Mouse (Mus musculus): ENCODE results near the gene Clcnka. TPM values are rescaled to one million over a fixed set of nuclear protein-coding genes. Genes with fewer than 3 reads are reported as not detected.

Gene Clcnka
- not detected for polyA plus RNA-seq (2012; fragmentation: generic; extraction: Trizol)
- long read RNA-seq, experiment 1 = 0 reads
- long read RNA-seq, experiment 2 = 0 reads

DNA sequence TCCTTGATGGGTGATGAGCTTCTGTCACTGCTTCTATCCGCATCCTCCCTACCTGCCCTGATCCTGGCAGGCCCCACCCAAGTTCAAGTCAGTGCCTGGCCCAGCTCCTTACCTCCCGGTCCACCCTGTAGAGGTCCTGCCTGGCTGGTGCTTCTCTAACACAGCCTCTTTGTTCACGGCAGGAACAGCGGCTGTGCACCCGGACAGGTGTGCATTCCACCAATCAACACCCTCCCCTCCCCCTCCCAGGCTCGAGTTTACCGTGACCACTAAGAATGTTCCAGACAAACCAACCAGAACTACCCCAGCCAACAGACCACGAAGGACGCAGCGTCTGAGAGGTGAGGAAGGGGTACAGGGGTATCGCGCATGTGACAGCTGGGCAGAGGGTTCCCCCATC lies at the start of gene Clcnka:
Gene Clcnka (minus strand): TSS at position 180 of the 400 bp plus-strand sequence.
- H3ac ChIP-seq (ENCODE audit: control insufficient read depth, insufficient read length, low read depth) = no peak within 1 kb of the TSS
- H3K79me3 ChIP-seq (ENCODE audit: low read depth) = no peaks in the 10 kb centered on the region
- peaks cover 18% of the 10 kb centered on the region for H3K27me3 ChIP-seq (ENCODE audit: control insufficient read depth, insufficient read depth, insufficient read length)
- TF ChIP-seq CEBPB (IDR thresholded peaks at IDR 0.05; ENCODE audit: low read depth) (no peak), MAX (IDR thresholded peaks at IDR 0.05) (no peak), CTCF (IDR thresholded peaks at IDR 0.05; ENCODE audit: control insufficient read depth, insufficient read depth, insufficient read length) (no peak), USF1 (IDR thresholded peaks at IDR 0.05; ENCODE audit: low read depth) (no peak), FOSL1 (IDR thresholded peaks at IDR 0.05; ENCODE audit: insufficient read depth, low read length, poor library complexity, severe bottlenecking) (no peak), MYOG (IDR thresholded peaks at IDR 0.05; ENCODE audit: control insufficient read depth, extremely low read depth, insufficient read length) (no peak), MYOD1 (IDR thresholded peaks at IDR 0.05; ENCODE audit: control insufficient read depth, insufficient read length, low read depth) (no peak)
- H3K79me2 ChIP-seq (ENCODE audit: control insufficient read depth, insufficient read depth) = no peaks in the 10 kb centered on the region
- no peaks in the 10 kb centered on the region for H3K36me3 ChIP-seq (ENCODE audit: control insufficient read depth, insufficient read depth)
- no peak within 1 kb of the TSS for H3K4me3 ChIP-seq (ENCODE audit: insufficient read depth, poor library complexity, severe bottlenecking)

DNA sequence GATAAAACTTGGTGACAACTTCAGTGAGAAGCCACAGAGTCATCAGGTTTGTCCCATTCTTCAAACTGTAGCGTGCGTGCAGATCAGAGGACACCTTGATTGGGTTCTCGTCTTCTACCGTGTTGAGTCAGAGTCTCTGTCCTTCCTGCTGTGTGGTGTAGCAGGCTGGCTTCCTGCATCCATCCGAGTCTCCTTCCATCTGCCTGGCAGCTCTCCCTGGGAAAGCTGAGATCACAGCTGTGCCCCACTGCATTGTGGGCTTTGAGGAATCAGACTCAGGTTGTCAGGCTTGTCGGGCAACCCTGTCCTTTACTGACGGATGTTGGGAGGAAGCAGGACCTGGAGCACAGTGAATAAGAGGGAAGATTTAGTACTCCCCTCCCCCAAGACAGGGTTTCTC lies 47.7 kb upstream of the Clcnka start:
- H3K79me3 ChIP-seq (ENCODE audit: low read depth) = peaks cover 28% of the 10 kb centered on the region
- peaks cover 63% of the 10 kb centered on the region for H3K79me2 ChIP-seq (ENCODE audit: control insufficient read depth, insufficient read depth)
- H3ac ChIP-seq (ENCODE audit: control insufficient read depth, insufficient read length, low read depth) = no peak overlapping the region
- no peaks in the 10 kb centered on the region for H3K27me3 ChIP-seq (ENCODE audit: control insufficient read depth, insufficient read depth, insufficient read length)
- no peak overlapping the region for H3K4me3 ChIP-seq (ENCODE audit: insufficient read depth, poor library complexity, severe bottlenecking)
- TF ChIP-seq FOSL1 (IDR thresholded peaks at IDR 0.05; ENCODE audit: insufficient read depth, low read length, poor library complexity, severe bottlenecking) = no peak
- no peak for TF ChIP-seq USF1 (IDR thresholded peaks at IDR 0.05; ENCODE audit: low read depth)
- TF ChIP-seq MYOG (IDR thresholded peaks at IDR 0.05; ENCODE audit: control insufficient read depth, extremely low read depth, insufficient read length) = no peak
- no peak for TF ChIP-seq CEBPB (IDR thresholded peaks at IDR 0.05; ENCODE audit: low read depth)
- no peak for TF ChIP-seq MAX (IDR thresholded peaks at IDR 0.05)
- TF ChIP-seq CTCF (IDR thresholded peaks at IDR 0.05; ENCODE audit: control insufficient read depth, insufficient read depth, insufficient read length) = no peak
- no peak for TF ChIP-seq MYOD1 (IDR thresholded peaks at IDR 0.05; ENCODE audit: control insufficient read depth, insufficient read length, low read depth)
- H3K36me3 ChIP-seq (ENCODE audit: control insufficient read depth, insufficient read depth) = peaks cover 42% of the 10 kb centered on the region

DNA sequence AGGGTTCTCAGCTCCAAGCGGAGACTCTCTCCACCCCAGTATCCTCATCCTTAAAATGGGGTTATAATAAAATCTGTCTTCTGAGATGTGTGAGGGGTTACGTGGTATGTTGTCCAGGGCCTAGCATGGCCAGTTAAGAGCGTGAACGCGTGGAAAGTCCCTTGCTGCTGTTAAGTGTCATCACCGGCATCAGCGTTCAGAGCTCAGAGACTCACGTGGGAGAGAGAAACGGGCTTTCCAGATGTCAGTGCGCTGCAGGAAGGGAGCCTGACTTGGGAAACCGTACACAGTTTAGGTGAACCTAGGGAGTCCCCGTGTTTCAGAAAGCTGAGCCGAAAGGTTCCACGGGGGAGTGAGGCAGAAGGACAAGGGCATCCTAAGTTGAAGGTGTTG lies 46.8 kb upstream of the Clcnka start:
- Histone ChIP-seq H3K4me3 (ENCODE audit: insufficient read depth, poor library complexity, severe bottlenecking) (peak overlapping the region; percentile 80), H3K36me3 (ENCODE audit: control insufficient read depth, insufficient read depth) (peaks cover 40% of the 10 kb centered on the region), H3K27me3 (ENCODE audit: control insufficient read depth, insufficient read depth, insufficient read length) (no peaks in the 10 kb centered on the region), H3K79me2 (ENCODE audit: control insufficient read depth, insufficient read depth) (peaks cover 56% of the 10 kb centered on the region), H3ac (ENCODE audit: control insufficient read depth, insufficient read length, low read depth) (peak overlapping the region; percentile 90), H3K79me3 (ENCODE audit: low read depth) (peaks cover 23% of the 10 kb centered on the region)
- TF ChIP-seq MAX (IDR thresholded peaks at IDR 0.05) (no peak), CTCF (IDR thresholded peaks at IDR 0.05; ENCODE audit: control insufficient read depth, insufficient read depth, insufficient read length) (no peak), USF1 (IDR thresholded peaks at IDR 0.05; ENCODE audit: low read depth) (no peak), MYOG (IDR thresholded peaks at IDR 0.05; ENCODE audit: control insufficient read depth, extremely low read depth, insufficient read length) (no peak)

DNA sequence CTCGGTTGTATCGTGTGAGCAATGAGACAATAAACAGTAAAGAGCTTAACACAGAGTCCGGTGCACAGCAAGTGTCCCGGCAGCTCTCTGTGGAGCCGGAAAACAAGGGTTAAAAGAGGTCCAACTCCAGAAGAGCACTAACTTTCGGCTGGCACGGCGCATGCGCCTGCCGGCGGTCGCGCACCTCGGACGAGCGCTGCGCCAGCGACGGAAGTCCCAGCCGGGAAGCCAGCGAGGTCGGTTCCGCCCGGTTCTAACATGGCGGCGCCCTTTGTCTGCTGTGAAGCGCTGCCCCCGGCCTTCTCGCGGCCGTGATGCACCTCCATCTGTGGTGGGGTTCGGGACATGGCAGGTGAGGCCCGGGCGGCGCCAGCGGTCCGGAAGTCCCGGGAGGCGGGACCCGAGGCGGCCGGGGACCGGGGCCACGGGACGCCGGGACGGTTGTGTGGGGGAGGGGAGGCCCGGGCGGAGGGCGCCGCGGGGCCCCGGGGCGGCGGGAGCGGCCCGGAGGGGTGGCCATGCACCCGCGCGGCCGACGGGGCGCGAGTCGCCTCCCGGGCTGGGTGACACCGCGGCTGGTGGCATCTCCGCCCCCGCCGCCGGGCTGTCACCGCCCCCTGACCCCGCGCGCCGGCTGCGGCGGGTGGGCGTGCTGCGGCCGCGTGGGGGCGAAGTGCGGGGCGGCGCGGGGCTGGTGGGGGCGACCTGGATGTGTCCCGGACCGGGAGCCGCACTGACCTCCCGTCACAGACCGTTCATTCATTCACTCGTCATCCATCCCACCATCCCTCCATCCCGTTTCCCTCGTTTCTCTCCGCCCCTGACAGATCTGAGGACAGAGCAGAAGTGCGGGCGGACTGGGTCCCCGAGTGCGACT lies 46.2 kb upstream of the Clcnka start, which contains the start of gene Zbtb17:
Gene Zbtb17 (plus strand): TSS at position 204 of the 877 bp plus-strand sequence.
- Histone ChIP-seq H3K36me3 (ENCODE audit: control insufficient read depth, insufficient read depth) (peaks cover 34% of the 10 kb centered on the region), H3K4me3 (ENCODE audit: insufficient read depth, poor library complexity, severe bottlenecking) (peak within 1 kb of the TSS; percentile 80), H3K79me2 (ENCODE audit: control insufficient read depth, insufficient read depth) (peaks cover 50% of the 10 kb centered on the region), H3K27me3 (ENCODE audit: control insufficient read depth, insufficient read depth, insufficient read length) (no peaks in the 10 kb centered on the region), H3ac (ENCODE audit: control insufficient read depth, insufficient read length, low read depth) (peak within 1 kb of the TSS; percentile 90), H3K79me3 (ENCODE audit: low read depth) (peaks cover 23% of the 10 kb centered on the region)
- no peak for TF ChIP-seq MYOG (IDR thresholded peaks at IDR 0.05; ENCODE audit: control insufficient read depth, extremely low read depth, insufficient read length)
- no peak for TF ChIP-seq CEBPB (IDR thresholded peaks at IDR 0.05; ENCODE audit: low read depth)
- TF ChIP-seq MYOD1 (IDR thresholded peaks at IDR 0.05; ENCODE audit: control insufficient read depth, insufficient read length, low read depth) = no peak
- TF ChIP-seq CTCF (IDR thresholded peaks at IDR 0.05; ENCODE audit: control insufficient read depth, insufficient read depth, insufficient read length) = no peak
- TF ChIP-seq FOSL1 (IDR thresholded peaks at IDR 0.05; ENCODE audit: insufficient read depth, low read length, poor library complexity, severe bottlenecking) = no peak
- no peak for TF ChIP-seq MAX (IDR thresholded peaks at IDR 0.05)
- TF ChIP-seq USF1 (IDR thresholded peaks at IDR 0.05; ENCODE audit: low read depth) = no peak

GRCm38 (mm10) chr4:141443641-141444429 lies 45.3 kb upstream of the Clcnka start:
- Histone ChIP-seq H3K79me2 (ENCODE audit: control insufficient read depth, insufficient read depth) (peaks cover 41% of the 10 kb centered on the region), H3K4me3 (ENCODE audit: insufficient read depth, poor library complexity, severe bottlenecking) (peak overlapping the region; percentile 80), H3ac (ENCODE audit: control insufficient read depth, insufficient read length, low read depth) (peak overlapping the region; percentile 67), H3K27me3 (ENCODE audit: control insufficient read depth, insufficient read depth, insufficient read length) (no peaks in the 10 kb centered on the region), H3K36me3 (ENCODE audit: control insufficient read depth, insufficient read depth) (peaks cover 25% of the 10 kb centered on the region), H3K79me3 (ENCODE audit: low read depth) (peaks cover 22% of the 10 kb centered on the region)
- TF ChIP-seq MYOG (IDR thresholded peaks at IDR 0.05; ENCODE audit: control insufficient read depth, extremely low read depth, insufficient read length) (no peak), CTCF (IDR thresholded peaks at IDR 0.05; ENCODE audit: control insufficient read depth, insufficient read depth, insufficient read length) (no peak), FOSL1 (IDR thresholded peaks at IDR 0.05; ENCODE audit: insufficient read depth, low read length, poor library complexity, severe bottlenecking) (no peak), CEBPB (IDR thresholded peaks at IDR 0.05; ENCODE audit: low read depth) (no peak), MAX (IDR thresholded peaks at IDR 0.05) (no peak), MYOD1 (IDR thresholded peaks at IDR 0.05; ENCODE audit: control insufficient read depth, insufficient read length, low read depth) (no peak), USF1 (IDR thresholded peaks at IDR 0.05; ENCODE audit: low read depth) (no peak)

Measured in C2C12 (cell line).